Mouse (Mus musculus): Measurements from ENCODE around the gene S100pbp. TPM values are rescaled to one million over a fixed set of nuclear protein-coding genes. Genes with fewer than 3 reads are reported as not detected.
A peak's percentile ranks its signal among the peaks of the same experiment; 100 is the strongest.

S100pbp gene
- polyA plus RNA-seq, 1 experiment, result 28.5 TPM

- Histone ChIP-seq H3K4me3 (replicated peaks; ENCODE audit: insufficient read depth, low read depth, low read length) (peak overlapping the region; percentile 91), H3K27me3 (ENCODE audit: control insufficient read depth, insufficient read depth, low read length) (no peaks in the 10 kb centered on the region), H3K4me1 (ENCODE audit: control insufficient read depth, insufficient read depth, low read length) (peaks cover 2% of the 10 kb centered on the region), H3K27ac (ENCODE audit: insufficient read depth, low read length) (no peak overlapping the region; the same call in 1 of the 2 replicates)
- TF ChIP-seq CTCF (IDR thresholded peaks at IDR 0.05; ENCODE audit: borderline replicate concordance, insufficient read depth, low read depth, low read length) (no peak), POLR2A (IDR thresholded peaks at IDR 0.05; ENCODE audit: borderline replicate concordance, insufficient read depth, low read length) (no peak)
- DNase-seq, result peak; percentile 28 to 35
- WGBS, result 0% methylated on average over 12 of the region's 12 CpGs
Observed at GRCm38 (mm10) chr4:129190538-129190937, 1.0 kb upstream of the S100pbp start.

GRCm38 (mm10) chr4:129188803-129189541, 555 bp downstream of the S100pbp start:
- Histone ChIP-seq H3K4me1 (ENCODE audit: control insufficient read depth, insufficient read depth, low read length) (peaks cover 2% of the 10 kb centered on the region), H3K27me3 (ENCODE audit: control insufficient read depth, insufficient read depth, low read length) (no peaks in the 10 kb centered on the region), H3K4me3 (replicated peaks; ENCODE audit: insufficient read depth, low read depth, low read length) (peak overlapping the region; percentile 86), H3K27ac (ENCODE audit: insufficient read depth, low read length) (peak overlapping the region; percentile 14; the same call in 1 of the 2 replicates)
- peak; percentile 70 to 73 for DNase-seq
- TF ChIP-seq POLR2A (IDR thresholded peaks at IDR 0.05; ENCODE audit: borderline replicate concordance, insufficient read depth, low read length) (no peak), CTCF (IDR thresholded peaks at IDR 0.05; ENCODE audit: borderline replicate concordance, insufficient read depth, low read depth, low read length) (no peak)
- WGBS, result under 1% methylated on average over 72 of the region's 74 CpGs

- WGBS, result 13% methylated on average over 5 of the region's 5 CpGs
- H3K27ac ChIP-seq (ENCODE audit: insufficient read depth, low read length), result no peak overlapping the region
Observed at GRCm38 (mm10) chr4:129188041-129188659, 1.4 kb downstream of the S100pbp start.

GRCm38 (mm10) chr4:129179560-129179959, 10.0 kb downstream of the S100pbp start:
- no peak for TF ChIP-seq CTCF (IDR thresholded peaks at IDR 0.05; ENCODE audit: borderline replicate concordance, insufficient read depth, low read depth, low read length)
- no peak for TF ChIP-seq POLR2A (IDR thresholded peaks at IDR 0.05; ENCODE audit: borderline replicate concordance, insufficient read depth, low read length)
- 19% methylated on average over 1 of the region's 1 CpGs for WGBS
- no peak overlapping the region for H3K27ac ChIP-seq (ENCODE audit: insufficient read depth, low read length)
- no peaks in the 10 kb centered on the region; the same call in 1 of the 2 replicates for H3K27me3 ChIP-seq (ENCODE audit: control insufficient read depth, insufficient read depth, low read length)
- no peak overlapping the region for H3K4me3 ChIP-seq (replicated peaks; ENCODE audit: insufficient read depth, low read depth, low read length)
- H3K4me1 ChIP-seq (ENCODE audit: control insufficient read depth, insufficient read depth, low read length), result no peaks in the 10 kb centered on the region
- no peak for DNase-seq

More at GRCm38 (mm10) chr4:129188041-129188659, 1.4 kb downstream of the S100pbp start:
- Histone ChIP-seq H3K4me3 (replicated peaks; ENCODE audit: insufficient read depth, low read depth, low read length) (peak overlapping the region; percentile 86), H3K27me3 (ENCODE audit: control insufficient read depth, insufficient read depth, low read length) (no peaks in the 10 kb centered on the region), H3K4me1 (ENCODE audit: control insufficient read depth, insufficient read depth, low read length) (peaks cover 2% of the 10 kb centered on the region)
- no peak for DNase-seq
- TF ChIP-seq CTCF (IDR thresholded peaks at IDR 0.05; ENCODE audit: borderline replicate concordance, insufficient read depth, low read depth, low read length), result no peak
- no peak for TF ChIP-seq POLR2A (IDR thresholded peaks at IDR 0.05; ENCODE audit: borderline replicate concordance, insufficient read depth, low read length)

GRCm38 (mm10) chr4:129172529-129172928, 17.0 kb downstream of the S100pbp start:
- 80% methylated on average over 1 of the region's 1 CpGs for WGBS
- no peaks in the 10 kb centered on the region; the same call in 1 of the 2 replicates for H3K27me3 ChIP-seq (ENCODE audit: control insufficient read depth, insufficient read depth, low read length)
- no peak overlapping the region for H3K27ac ChIP-seq (ENCODE audit: insufficient read depth, low read length)
- TF ChIP-seq POLR2A (IDR thresholded peaks at IDR 0.05; ENCODE audit: borderline replicate concordance, insufficient read depth, low read length), result no peak
- TF ChIP-seq CTCF (IDR thresholded peaks at IDR 0.05; ENCODE audit: borderline replicate concordance, insufficient read depth, low read depth, low read length), result peak; percentile 11; the same call in 1 of the 2 replicates
- no peak overlapping the region for H3K4me3 ChIP-seq (replicated peaks; ENCODE audit: insufficient read depth, low read depth, low read length)
- H3K4me1 ChIP-seq (ENCODE audit: control insufficient read depth, insufficient read depth, low read length), result no peaks in the 10 kb centered on the region
- DNase-seq, result no peak

- H3K4me1 ChIP-seq (ENCODE audit: control insufficient read depth, insufficient read depth, low read length), result no peaks in the 10 kb centered on the region; the same call in none of the 2 replicates
- TF ChIP-seq POLR2A (IDR thresholded peaks at IDR 0.05; ENCODE audit: borderline replicate concordance, insufficient read depth, low read length) (no peak), CTCF (IDR thresholded peaks at IDR 0.05; ENCODE audit: borderline replicate concordance, insufficient read depth, low read depth, low read length) (no peak)
- DNase-seq, result peak; percentile 69 to 79
- no peaks in the 10 kb centered on the region for H3K27me3 ChIP-seq (ENCODE audit: control insufficient read depth, insufficient read depth, low read length)
- H3K4me3 ChIP-seq (replicated peaks; ENCODE audit: insufficient read depth, low read depth, low read length), result no peak overlapping the region
- peak overlapping the region; percentile 95 for H3K27ac ChIP-seq (ENCODE audit: insufficient read depth, low read length)
- 11% methylated on average over 4 of the region's 4 CpGs for WGBS
Observed at GRCm38 (mm10) chr4:129161581-129162255, 27.8 kb downstream of the S100pbp start.

GRCm38 (mm10) chr4:129161076-129161475, 28.5 kb downstream of the S100pbp start:
- 89% methylated on average over 1 of the region's 1 CpGs for WGBS
- no peaks in the 10 kb centered on the region for H3K27me3 ChIP-seq (ENCODE audit: control insufficient read depth, insufficient read depth, low read length)
- no peak for DNase-seq
- H3K4me1 ChIP-seq (ENCODE audit: control insufficient read depth, insufficient read depth, low read length), result no peaks in the 10 kb centered on the region; the same call in none of the 2 replicates
- no peak for TF ChIP-seq CTCF (IDR thresholded peaks at IDR 0.05; ENCODE audit: borderline replicate concordance, insufficient read depth, low read depth, low read length)
- TF ChIP-seq POLR2A (IDR thresholded peaks at IDR 0.05; ENCODE audit: borderline replicate concordance, insufficient read depth, low read length), result no peak
- no peak overlapping the region; the same call in 1 of the 2 replicates for H3K27ac ChIP-seq (ENCODE audit: insufficient read depth, low read length)
- no peak overlapping the region for H3K4me3 ChIP-seq (replicated peaks; ENCODE audit: insufficient read depth, low read depth, low read length)
